Mouse (Mus musculus) granulocyte monocyte progenitor cell, adult 5-6 weeks (primary cell): ENCODE measurements around the gene Gnl3. TPM values are rescaled to one million over a fixed set of nuclear protein-coding genes. Genes with fewer than 3 reads are reported as not detected.

ENCODE experiments used
- ATAC-seq: replicated peaks from 2 replicates; pipeline ENCODE4 v1.8.0; 2016; ENCODE audit warnings: mild to moderate bottlenecking, moderate TSS enrichment, inconsistent platforms; ENCODE audit not compliant: poor library complexity, severe bottlenecking
- total RNA-seq, 2 experiments: library from RNA; stranded (forward) in 1 of 2; stranded (reverse) in 1 of 2; fragments of 200-712, 200-1000 nt in 1 of 2; fragments of >200 nt in 1 of 2; fragmentation: Nextera tagmentation in 1 of 2; gene quantifications; 2 replicates each; pipeline ENCODE4 v1.2.3; 2014 to 2017

The Gnl3 gene
- total RNA-seq (2014; fragmentation: Nextera tagmentation) (299 and 362 TPM in 2 replicates), total RNA-seq (2017) (338 and 354 TPM in 2 replicates)

DNA sequence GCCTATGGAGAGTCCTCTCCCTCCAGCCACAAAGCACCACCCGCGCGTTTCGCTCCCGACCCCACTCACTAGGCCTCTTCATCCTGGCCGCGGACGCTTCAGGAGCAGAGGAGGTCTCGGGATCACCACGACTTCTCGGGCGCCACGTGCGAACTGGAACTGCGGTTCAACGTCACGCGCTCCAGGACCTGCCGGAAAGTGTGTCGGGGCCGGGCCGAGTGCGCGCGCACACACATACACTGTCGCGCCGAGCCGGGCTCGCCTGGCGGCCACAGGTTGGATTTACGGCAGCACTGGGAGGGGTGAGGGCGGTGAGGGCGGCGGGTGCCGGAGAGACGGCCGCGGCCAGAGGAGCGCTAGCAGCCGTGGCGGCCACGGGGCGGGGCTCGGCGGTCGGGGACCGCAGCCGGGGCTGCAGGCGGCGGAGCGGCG lies at the start of gene Gnl3, which contains the start of gene Pbrm1:
Gene Gnl3 (minus strand): TSS at position 293 of the 432 bp plus-strand sequence.
Gene Pbrm1 (plus strand): TSS at position 279 of the 432 bp plus-strand sequence.
- peak; percentile 89 for ATAC-seq

DNA sequence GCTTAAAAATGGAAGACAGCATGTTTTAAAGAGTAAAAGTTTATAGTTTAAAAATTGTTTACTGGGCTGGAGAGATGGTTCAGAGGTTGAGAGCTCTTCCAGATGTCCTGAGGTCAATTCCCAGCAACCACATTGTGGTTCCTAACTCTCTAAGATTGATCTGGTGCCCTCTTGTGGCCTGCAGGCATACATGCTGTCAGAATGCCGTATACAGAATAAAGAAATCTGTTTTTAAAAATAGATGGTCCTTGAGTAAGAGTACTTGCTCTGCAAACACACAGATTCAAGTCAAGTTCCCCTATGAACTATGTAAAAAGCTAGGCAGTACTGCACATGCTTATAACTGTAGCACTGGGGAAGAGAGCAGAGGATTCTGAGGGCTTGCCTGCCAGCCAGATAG lies 43.3 kb upstream of the Gnl3 start:
- ATAC-seq, result peak; percentile 42

DNA sequence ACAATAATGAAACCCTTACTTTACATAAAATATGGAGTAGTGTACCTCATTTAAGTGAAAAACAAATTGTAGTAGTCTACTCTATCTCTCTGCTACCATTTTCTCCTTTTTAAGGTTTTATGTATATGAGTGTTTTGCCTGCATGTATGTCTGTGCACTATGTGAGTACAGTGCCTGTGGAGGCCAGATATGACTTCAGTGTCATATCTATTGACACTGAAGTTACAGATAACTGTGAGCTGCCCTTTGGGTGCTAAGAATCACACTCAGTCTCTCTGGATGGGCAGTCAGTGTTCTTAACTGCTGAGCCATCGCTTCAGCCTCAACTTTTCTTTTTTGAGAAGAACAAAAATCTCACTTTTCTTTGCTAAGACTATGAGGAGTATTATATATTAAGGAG lies 26.9 kb upstream of the Gnl3 start:
- no peak for ATAC-seq

DNA sequence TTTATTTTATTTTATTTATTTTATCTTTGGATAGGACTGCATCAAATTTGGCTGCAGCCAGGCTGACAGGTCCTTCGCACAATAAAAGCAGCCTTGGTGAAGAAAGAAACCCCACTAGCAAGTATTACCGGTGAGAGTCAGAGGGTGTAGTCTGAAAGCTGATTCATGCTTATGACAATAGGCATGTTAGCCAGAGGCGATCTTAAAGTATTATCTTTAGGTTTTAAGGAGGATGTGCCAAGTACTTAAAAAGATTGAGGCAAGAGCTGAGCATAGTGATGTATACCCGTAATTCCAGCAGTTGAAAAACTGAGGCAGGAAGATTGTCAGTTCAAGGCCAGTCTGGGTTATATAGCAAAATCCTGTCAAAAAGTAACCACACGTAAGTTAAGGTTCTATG lies 26.3 kb upstream of the Gnl3 start:
- ATAC-seq, result no peak

DNA sequence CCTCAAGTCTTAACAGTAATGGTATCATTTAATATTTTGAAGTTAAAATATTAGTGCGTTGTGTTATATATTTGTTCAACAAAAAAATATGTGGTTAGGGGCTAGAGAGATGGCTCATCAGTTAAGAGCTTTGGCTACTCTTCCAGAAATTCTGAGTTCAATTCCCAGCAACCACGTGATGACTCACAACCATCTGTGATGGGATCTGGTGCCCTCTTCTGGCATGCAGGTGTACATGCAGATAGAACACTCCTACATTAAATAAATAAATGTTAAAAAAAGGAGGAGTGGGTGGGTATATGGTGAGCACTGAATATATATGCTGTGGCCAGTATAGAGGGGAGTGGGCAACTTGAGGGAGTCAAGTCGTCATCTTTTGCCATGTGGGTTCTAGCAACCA lies 6.8 kb upstream of the Gnl3 start:
- ATAC-seq, result no peak

DNA sequence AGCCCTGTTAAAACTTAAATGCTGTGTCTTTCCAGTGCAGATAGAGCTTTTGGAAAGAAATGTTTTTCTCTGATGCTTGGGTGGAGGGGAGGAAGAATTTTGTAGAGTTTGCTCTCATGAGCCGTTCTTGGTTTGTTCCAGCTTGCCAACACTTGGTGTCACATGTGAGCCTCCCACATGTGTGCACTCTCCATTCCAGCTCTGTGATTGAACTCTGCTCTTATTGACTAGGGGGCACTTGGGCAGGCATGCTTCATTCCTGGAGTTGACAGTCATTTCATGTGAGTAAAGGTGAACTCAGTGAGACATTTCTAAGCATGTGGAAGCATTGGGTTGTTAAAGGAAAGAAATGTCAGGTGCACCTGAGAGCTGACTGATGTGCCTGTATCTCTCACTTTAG lies 3.6 kb upstream of the Gnl3 start:
- ATAC-seq, result no peak

DNA sequence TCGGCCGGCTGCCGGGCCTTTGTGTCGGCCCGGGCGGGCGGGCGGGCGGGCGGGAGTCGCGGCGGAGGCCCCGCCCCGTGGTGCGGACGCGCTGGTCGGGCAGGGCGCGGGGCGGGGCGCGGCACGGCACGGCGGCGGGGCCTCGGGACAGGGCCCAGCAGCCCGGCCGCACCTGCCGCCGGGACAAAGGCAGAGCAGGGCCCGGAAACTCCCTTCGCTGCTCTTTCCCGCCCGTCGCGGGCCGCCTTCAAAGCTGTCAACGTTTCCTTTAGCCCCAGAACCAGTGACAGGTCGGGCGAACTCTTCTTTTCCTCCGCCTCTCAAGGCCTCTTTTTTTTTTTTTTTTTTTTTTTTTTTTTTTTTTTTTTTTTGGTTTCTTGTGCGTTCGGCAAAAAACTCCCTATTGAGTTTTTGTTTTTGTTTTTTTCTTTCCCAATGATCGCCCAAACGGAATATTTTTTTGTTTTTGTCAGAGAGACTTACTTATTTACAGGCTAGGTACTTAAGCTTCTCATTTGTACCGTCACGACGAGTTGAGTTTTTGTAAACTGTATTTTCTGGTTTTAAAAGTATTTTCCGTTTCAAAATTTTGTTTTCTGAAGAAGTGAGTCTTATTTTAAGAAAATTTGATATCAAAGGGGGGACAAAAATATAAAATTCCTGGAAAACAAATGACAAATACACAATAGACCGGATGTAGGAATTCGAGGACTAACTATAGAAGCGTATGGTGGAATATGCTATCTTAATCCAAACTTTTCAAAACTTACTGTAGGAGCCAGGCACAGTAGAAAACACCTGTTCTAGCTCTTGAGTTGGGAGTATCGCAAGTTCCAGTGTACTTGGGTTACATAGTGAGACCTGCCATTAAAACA lies 616 bp upstream of the Gnl3 start:
- peak; percentile 63 for ATAC-seq

DNA sequence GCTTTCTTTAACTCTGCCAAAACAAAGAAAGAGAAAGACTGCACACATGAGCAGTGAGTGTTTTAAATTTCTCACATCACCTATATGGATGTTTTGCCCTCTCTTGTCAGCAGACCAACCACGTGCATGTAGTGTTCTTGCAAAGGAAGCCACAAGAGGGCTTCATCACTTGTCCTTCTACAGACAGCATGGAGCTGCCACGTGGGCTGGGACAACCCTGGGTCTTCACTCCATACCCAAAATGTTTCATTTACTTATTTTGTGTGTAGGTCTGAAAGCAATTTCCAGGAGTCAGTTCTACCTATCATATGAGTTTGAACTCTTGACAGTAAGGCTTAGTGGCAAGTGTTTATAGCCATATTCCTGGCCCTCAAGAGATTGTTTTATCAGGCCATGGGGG lies 1.1 kb downstream of the Gnl3 start:
- peak; percentile 58 for ATAC-seq

DNA sequence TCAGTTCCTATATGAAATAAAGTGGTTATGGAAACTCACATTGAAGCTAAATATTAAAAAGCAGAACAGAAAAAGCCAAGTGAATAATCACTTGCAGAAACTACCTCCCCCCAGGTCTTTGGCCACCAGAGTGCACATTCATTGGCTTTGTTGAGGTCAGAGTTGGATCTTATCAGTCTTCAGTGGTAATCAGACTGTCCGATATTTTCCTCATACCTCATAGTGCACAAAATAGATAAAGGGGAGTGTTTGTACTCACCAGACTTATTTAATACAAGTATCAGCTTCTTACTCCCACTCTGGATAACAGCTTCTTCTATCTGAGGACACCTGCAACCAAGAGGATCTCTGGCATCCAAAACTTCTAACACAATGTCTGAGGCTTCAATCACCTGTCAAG lies 2.9 kb downstream of the Gnl3 start:
- ATAC-seq, result no peak

DNA sequence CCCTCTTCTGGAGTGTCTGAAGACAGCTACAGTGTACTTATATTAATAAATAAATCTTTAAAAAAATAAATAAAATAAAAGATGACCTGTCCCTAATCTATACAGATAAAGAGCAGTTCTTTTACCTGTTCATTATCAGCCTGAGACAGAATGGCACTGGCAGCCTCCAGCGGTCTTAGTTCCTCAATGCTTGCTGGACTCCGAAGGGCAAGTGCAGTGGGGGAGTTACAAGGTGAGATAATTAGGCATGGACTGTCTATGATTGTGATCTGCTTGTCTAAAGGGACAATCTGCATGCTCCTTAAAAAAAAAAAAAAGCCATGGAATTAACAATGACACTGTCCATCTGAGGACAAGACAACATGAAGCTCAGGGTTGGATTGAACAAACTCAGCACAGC lies 5.0 kb downstream of the Gnl3 start:
- ATAC-seq, result no peak

DNA sequence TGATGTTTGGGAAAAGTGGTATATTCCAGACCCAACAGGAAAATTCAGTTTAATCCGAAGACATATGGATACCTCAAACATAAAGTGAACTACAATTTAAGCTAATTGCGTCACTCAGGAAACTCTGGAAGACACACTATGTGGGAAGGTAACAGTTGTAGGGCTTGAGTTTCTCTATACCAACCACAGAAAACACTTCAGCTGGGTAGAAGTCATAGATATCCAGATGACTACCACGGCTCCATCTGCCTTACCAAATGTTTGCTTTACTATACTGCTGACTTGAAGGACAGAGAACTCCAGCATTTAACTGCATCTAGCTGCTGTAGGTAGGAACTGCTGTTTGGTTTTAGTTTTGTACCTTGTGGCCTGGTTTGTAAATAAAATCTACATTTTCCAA lies 7.4 kb downstream of the Gnl3 start:
- no peak for ATAC-seq

DNA sequence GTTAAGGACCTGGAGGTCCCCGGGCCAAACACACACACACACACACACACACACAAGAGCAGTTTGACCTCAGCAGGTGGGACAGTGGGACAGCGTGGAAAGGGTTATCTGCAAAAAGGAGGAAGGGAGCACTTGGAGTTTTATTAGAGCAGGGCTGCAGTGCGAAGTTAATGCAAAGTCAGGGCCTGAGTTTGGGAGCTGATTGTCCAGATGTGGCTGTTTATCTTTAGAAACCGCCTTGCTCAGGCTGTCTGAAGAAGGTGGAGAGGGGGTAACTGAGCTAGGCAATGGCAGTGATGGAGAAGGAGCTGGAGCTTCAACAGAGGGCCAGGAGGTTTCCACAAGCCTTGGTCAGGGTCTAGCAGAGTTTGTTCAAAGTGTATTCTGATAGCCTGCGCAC lies 12.2 kb downstream of the Gnl3 start:
- no peak for ATAC-seq

DNA sequence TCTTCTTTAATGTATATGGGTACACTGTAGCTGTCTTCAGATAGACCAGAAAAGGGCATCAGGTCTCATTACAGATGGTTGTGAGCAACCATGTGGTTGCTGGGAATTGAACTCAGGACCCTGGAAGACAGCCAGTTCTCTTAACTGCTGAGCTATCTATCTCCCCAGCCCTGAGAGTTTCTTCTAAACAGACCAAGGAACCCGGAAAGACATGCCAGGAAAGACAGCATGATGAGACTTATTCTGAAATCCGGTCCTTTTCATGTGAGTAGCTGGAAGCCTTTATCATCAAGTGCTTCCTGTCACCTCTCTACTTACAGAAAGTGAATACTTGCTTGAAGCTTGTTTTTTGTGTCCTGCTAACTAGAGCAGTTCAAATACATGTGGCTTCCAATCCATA lies 14.4 kb downstream of the Gnl3 start:
- ATAC-seq, result no peak

DNA sequence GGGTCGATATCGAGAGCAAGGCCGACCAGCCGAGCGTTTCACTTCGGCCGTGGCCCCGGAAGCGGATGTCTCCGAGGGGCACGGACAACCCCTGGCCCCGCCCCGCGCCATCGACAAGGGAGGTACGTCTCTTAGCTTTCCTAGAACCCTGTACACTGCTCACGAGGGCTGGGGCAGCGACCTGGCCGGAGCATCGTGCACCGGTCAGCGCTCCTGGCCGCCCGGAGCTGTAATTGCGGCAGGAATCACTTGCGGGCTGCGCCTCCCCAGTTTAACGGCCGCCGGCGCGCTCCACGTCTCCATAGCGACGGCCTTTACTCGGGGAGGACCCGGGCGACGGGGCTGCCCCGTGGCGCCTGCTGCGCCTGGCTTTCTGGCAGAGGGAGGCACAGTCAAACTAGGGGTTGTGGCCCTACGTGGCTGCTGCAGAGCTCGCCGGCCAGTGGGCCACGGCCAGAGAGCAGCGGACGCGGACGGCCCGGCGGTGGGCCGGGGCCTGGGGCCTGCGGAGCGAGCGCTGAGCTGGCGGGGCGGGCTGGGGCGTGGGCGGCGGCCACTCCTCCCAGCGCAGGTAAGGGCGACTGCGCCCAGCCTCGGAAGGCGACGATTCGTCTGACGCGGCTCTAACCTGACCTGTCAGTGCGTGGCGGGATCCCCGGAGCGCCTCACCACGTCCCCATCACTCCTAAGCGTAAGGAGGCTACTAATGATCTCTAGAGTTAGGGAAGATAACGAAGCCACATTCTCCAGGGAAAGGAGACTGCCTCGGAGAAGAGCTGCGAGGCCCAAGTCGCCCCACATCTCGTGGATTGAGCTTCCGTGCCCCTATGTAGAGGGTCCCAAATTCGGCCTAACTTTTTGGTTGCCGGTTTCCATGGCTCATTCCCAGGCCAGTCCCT lies 17.4 kb downstream of the Gnl3 start, which contains the start of the genes Glt8d1 and Spcs1:
Gene Glt8d1 (plus strand): TSS at position 94 of the 899 bp plus-strand sequence.
Gene Spcs1 (minus strand): TSS at position 366 of the 899 bp plus-strand sequence.
- ATAC-seq, result peak; percentile 88

DNA sequence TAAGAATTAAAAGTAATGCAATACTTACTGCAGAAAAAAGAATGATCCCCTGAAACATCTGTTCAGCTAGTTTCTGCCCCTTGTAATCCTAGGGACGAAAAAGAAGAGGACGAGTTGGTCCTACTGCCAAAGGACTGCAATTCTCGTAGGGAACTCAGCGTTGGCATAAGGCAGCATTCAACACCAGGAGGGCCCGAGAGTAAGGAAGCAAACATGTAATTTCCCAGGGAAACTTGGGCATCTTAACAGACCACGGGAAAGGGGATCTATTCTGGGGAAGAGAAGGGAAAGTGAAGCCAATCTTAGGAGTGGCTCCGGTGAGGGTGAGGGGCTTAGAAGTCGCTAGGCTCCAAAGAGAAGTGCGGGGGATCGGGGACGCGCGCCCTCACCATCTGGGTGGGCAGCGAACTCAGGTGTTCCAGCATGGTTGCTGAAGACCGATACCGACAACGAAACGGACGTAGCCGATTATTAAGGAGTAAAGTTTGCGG lies 18.1 kb downstream of the Gnl3 start:
- ATAC-seq, result peak; percentile 21

DNA sequence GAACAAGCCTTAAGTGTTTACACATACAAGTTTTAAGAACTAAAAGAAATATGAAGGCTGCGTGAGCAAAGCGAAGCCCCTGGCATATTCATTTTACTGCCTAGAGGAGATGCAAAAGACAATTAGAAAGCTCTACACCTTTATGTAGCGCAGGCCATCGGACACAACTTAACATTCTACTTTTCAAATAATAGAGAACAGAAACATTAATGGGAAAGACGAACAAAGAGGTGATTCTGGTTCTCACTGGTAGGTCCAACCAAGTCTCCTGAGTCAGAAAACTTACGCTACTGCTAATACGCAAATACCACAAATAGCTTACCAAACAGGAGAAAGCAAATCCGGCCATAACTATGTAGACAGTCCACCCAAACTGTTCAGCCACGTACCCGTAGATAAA lies 18.6 kb downstream of the Gnl3 start:
- ATAC-seq, result no peak

DNA sequence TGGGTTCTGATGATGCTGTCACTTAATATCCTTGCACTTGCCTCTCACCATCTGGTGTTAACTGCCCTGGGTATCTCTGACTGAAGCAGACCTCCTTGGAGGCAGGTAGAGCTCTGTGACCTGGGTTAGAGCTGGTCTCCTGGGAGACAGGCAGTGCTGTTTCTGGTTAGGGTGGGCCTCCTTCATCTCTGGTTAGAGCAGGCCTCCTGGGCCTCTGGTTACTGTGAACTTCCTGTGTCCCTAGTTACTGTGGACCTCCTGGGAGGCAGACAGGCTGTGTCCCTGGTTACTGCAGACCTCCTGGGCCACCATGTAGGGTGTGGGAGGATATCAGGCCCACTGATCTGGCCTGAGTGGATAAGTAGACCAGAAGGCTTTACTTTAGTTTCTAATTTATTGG lies 22.5 kb downstream of the Gnl3 start:
- no peak for ATAC-seq

DNA sequence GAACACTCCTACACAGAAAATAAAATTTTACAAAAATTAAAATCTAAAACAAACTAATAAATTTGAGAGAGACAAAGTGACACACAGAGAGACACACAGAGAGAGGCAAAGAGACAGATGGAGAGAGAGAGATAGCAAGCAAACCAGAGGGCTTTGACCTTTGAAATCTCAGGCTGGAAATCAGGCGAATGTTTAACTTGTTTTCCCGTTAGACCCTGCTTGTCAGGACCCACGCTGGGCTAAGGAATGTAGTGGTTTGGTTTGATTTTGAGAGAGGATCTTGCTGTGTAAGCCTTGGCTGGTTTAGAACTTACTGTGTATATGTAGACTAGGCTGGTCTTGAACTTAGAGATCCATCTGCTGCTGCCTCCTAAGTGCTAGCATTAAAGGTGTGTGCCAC lies 42.7 kb downstream of the Gnl3 start:
- no peak for ATAC-seq

DNA sequence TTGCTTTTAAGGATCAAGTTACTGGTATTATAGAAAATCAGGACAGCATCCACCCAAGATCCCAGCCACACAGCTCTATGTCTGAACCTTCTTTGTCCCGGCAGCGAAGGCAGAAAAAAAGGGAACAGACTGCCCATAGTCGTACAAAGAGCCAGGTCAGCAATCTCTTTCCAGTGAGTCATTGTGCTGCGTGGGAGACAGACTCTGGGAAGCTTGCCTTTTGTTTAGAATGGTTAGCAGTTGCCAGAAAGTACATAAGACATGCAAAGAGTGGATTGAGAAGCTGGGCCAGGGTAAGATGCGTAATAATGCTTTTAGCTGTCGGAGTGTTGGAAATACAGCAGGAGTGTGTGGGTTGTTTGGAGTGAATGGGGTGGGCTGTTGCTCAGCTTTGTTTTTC lies 44.7 kb downstream of the Gnl3 start:
- no peak for ATAC-seq
